Mouse (Mus musculus) embryo, embryonic 11.5 days (tissue): Measurements from ENCODE around the gene Copz1.
"Not testable (repeated sequence)": the region's sequence is repeated elsewhere in the genome, so short reads cannot be mapped to it uniquely, and the experiment has no call there.

ENCODE experiments used
- DNase-seq: peaks from one replicate; pipeline ENCODE4 v3.0.0-alpha.2; 2012; ENCODE audit warnings: low read depth, low spot score

Copz1 gene

GRCm38 (mm10) chr15:103251595-103251994 is 20.9 kb upstream of the Copz1 start:
- DNase-seq = no peak

GRCm38 (mm10) chr15:103252660-103253059 is 19.9 kb upstream of the Copz1 start:
- no peak for DNase-seq

GRCm38 (mm10) chr15:103253352-103253751 is 19.2 kb upstream of the Copz1 start:
- no peak for DNase-seq

GRCm38 (mm10) chr15:103255169-103255568 is 17.3 kb upstream of the Copz1 start:
- DNase-seq = no peak

- DNase-seq = no peak
Measured at GRCm38 (mm10) chr15:103256210-103256986, 16.1 kb upstream of the Copz1 start.

GRCm38 (mm10) chr15:103257790-103258728 is 14.5 kb upstream of the Copz1 start, which contains the start of gene Nfe2:
TSS of gene Nfe2 (minus strand) at chr15:103258403.
- no peak for DNase-seq

GRCm38 (mm10) chr15:103259162-103259561 is 13.4 kb upstream of the Copz1 start:
- DNase-seq = no peak

GRCm38 (mm10) chr15:103259989-103260388 is 12.5 kb upstream of the Copz1 start:
- DNase-seq = no peak

GRCm38 (mm10) chr15:103264794-103265193 is 7.7 kb upstream of the Copz1 start:
- no peak for DNase-seq

- DNase-seq = no peak
Measured at GRCm38 (mm10) chr15:103268903-103269302, 3.6 kb upstream of the Copz1 start.

- not testable (repeated sequence) for DNase-seq
Measured at GRCm38 (mm10) chr15:103275943-103276342, 3.4 kb downstream of the Copz1 start.

- no peak for DNase-seq
Measured at GRCm38 (mm10) chr15:103277949-103278348, 5.4 kb downstream of the Copz1 start.

GRCm38 (mm10) chr15:103279750-103280149 is 7.2 kb downstream of the Copz1 start:
- no peak for DNase-seq

GRCm38 (mm10) chr15:103280817-103281464 is 8.4 kb downstream of the Copz1 start:
- no peak for DNase-seq

GRCm38 (mm10) chr15:103281465-103282205 is 9.1 kb downstream of the Copz1 start:
- DNase-seq = no peak

GRCm38 (mm10) chr15:103284066-103284465 is 11.6 kb downstream of the Copz1 start:
- DNase-seq = no peak

- no peak for DNase-seq
Measured at GRCm38 (mm10) chr15:103284647-103285046, 12.1 kb downstream of the Copz1 start.

GRCm38 (mm10) chr15:103285778-103286417 is 13.4 kb downstream of the Copz1 start:
- no peak for DNase-seq

- DNase-seq = no peak
Measured at GRCm38 (mm10) chr15:103289600-103289999, 17.1 kb downstream of the Copz1 start.

- no peak for DNase-seq
Measured at GRCm38 (mm10) chr15:103290417-103290816, 17.9 kb downstream of the Copz1 start.

- DNase-seq = no peak
Measured at GRCm38 (mm10) chr15:103290843-103291242, 18.3 kb downstream of the Copz1 start.
